Mouse (Mus musculus) thymus, postnatal 4 days (tissue): ENCODE results near the gene Atp13a3.

Experiments used
- DNase-seq: peaks from one replicate; pipeline ENCODE4 v3.0.0; 2021

The Atp13a3 gene

DNA sequence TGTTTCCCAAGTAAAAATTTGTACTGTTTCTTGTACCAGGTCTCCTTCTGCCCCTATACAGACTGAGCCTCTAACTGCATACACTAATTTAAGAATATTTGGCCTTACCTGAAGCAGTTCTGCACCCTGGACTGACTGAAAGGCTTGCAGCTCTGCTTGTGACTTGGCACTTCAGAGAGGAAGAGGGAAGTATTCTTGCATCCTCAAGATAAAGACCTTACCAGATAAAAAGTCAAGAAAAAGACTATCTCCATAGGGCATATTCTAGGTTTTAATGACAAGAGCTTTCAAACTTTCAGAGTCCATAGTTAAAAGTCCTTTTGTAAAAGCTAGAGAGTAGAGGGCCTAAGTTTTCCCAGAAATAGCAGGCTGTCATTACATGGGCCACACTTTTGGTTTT, 95.1 kb downstream of the Atp13a3 start, which contains the start of gene Gp5:
TSS of gene Gp5 (minus strand) at position 133 of the 400 bp plus-strand sequence.
- DNase-seq = no peak

GRCm38 (mm10) chr16:30310171-30310515, 95.6 kb downstream of the Atp13a3 start:
- DNase-seq = no peak

- peak; percentile 35 for DNase-seq
Measured at GRCm38 (mm10) chr16:30309395-30310170, 96.2 kb downstream of the Atp13a3 start.

- DNase-seq = peak; percentile 67
Measured at GRCm38 (mm10) chr16:30308616-30309394, 97.0 kb downstream of the Atp13a3 start.

DNA sequence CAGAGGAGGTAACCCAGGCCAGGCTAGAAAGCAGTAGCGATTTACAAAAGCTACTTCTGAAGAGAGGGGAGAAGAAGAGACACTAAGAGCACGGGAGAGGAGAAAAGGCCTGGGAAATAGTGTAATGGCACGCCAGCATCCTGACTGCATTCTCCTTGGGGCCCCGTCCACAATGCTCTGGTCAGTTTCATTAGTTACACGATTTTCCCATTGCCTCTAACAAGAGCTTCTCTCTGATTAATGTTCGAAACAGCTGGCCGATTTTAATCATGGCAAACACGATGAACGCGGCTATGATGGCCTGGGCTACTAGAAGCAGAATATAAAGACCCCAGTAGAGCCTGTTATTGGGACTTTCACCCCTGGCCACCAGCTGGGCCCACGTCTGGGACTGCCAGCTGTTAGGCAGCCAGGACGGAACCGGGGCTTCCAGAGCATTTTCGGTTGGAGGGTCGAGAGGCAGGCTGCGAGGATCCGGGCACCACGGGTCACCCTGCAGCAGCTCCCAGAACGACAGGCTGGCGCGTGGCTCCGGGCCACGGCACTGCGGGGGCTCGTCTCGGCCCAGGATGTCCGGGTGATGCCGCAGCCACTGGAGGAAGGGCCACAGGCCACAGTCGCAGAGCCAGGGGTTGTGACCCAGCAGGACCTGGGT, 97.7 kb downstream of the Atp13a3 start:
- no peak for DNase-seq

DNA sequence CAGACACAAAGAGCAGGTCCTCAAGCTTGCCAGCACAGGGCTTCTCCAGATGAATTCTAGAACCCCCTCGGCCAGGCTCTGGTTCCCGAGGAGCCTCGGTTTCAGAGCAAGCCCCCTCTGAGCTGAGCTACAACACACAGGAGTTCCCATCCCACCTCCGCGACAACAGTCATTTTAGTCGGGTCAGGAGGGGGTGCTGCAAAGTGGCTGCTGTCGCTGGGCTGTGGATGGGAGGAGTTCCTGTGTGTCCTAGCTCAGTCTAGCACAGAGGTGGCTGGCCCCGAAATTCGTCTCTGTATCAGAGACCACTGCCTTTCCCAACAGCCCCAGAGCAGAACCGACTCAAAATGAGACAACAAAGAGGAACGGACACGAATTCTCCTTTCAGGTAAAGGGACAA, 98.5 kb downstream of the Atp13a3 start:
- no peak for DNase-seq

GRCm38 (mm10) chr16:30306102-30306501, 99.7 kb downstream of the Atp13a3 start:
- DNase-seq = peak; percentile 5

GRCm38 (mm10) chr16:30304236-30304635, 101.5 kb downstream of the Atp13a3 start:
- peak; percentile 2 for DNase-seq

GRCm38 (mm10) chr16:30303411-30303810, 102.4 kb downstream of the Atp13a3 start:
- DNase-seq = no peak

GRCm38 (mm10) chr16:30302686-30303085, 103.1 kb downstream of the Atp13a3 start:
- no peak for DNase-seq

DNA sequence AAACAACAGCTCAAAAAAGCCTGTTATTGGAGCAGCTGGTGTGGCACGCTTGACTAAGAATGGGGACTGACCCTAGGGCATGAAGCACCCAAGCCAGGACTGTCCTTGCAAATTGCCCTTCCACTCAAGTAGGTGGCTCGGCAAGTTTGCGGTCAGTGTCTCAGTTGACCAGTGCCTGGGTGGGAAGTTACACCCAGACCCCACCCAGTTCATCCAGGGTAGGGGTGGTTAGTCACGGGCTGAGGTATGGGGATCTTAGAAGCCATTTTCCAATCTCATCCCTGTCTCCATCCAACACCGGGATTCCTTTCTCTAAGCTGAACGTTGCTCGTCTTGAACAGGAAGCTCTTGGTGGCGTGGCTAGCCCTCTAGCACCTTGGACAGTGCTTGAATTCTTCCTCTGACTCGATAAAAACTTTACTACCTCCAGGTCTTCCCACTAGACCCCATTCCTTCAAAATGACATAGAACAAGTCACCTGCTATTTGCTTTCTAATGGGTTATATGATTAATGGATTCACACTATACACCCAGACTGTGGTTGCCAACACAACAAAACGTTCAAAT, 106.0 kb downstream of the Atp13a3 start:
- no peak for DNase-seq

- no peak for DNase-seq
Measured at GRCm38 (mm10) chr16:30297450-30297849, 108.3 kb downstream of the Atp13a3 start.

- DNase-seq = no peak
Measured at GRCm38 (mm10) chr16:30296601-30297275, 109.0 kb downstream of the Atp13a3 start.

DNA sequence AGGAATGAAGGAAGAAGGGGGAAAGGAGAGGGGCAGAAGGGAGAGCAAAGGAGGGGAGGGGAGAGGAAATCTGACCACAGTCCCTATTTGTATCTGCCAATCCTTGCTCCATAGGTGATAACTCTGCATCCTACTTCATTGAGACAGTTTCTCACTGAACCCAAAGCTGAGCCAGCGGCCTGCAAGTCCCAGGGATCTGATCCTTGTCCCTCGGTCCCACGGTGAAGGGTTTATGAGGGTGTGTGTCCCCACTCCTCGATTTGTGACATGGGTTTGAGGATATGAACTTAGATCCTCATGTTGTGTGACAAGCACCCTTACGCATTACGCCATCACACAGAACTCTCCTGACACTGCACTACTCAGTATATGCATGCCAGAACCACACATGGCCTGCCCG, 110.7 kb downstream of the Atp13a3 start:
- DNase-seq = no peak

- no peak for DNase-seq
Measured at GRCm38 (mm10) chr16:30290436-30290835, 115.3 kb downstream of the Atp13a3 start.

GRCm38 (mm10) chr16:30285701-30286100, 120.1 kb downstream of the Atp13a3 start:
- no peak for DNase-seq

GRCm38 (mm10) chr16:30283743-30284337, 121.9 kb downstream of the Atp13a3 start:
- DNase-seq = peak; percentile 78

- peak; percentile 47 for DNase-seq
Measured at GRCm38 (mm10) chr16:30282844-30283495, 122.8 kb downstream of the Atp13a3 start, which contains the start of gene Lrrc15. Lrrc15 (minus strand) TSS chr16:30283256.

- DNase-seq = no peak
Measured at GRCm38 (mm10) chr16:30280676-30281297, 125.0 kb downstream of the Atp13a3 start.

DNA sequence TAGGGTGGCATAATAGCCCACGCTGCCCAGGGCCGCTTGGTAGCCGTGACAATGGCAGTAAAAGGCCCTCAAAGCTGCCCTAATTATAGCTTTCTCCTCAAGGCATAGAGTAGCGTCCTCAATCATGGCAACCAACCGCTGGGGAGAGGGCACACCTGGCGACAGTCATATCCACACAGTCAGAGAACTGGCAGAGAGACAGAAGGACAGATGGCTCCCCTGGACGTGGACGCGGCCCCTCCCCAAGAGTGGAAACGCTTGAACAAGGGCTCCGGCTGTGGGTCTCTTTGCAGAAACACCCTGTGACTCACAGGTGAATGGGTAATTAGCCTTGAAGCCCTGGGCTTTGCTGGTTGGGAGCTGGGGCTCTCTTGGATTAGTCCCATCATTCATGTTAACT, 127.4 kb downstream of the Atp13a3 start:
- peak; percentile 34 for DNase-seq
